Mouse (Mus musculus) adipocyte (in vitro differentiated cells): ENCODE data around the gene Ints14.
"Not testable (repeated sequence)": the region's sequence is repeated elsewhere in the genome, so short reads cannot be mapped to it uniquely, and the experiment has no call there.

Source experiments
- DNase-seq: peaks from one replicate; pipeline ENCODE4 v3.0.0-alpha.2; 2016; ENCODE audit warnings: low spot score

Gene Ints14

GRCm38 (mm10) chr9:65019146-65019545 lies 58.4 kb downstream of the Ints14 start:
- DNase-seq = no peak

DNA sequence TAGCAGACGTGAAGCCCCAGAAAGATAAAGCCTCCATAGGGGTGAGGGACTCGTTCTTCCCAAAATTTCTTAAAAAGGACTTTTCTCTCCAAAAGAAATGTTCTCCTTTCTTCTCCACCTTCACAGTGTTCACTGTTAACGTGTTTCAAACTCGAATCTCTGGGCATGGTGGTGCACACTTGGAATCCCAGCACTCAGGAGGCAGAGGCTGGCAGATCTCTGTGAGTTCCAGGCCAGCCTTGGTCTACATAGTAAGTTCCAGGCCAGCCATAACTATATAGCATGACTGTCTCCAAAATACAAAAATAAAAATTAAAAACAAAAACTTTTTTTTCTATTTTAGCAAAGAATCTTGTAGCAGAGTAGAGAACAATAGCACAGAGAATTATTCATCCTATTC lies 59.4 kb downstream of the Ints14 start:
- DNase-seq = no peak

GRCm38 (mm10) chr9:65020991-65021886 lies 60.5 kb downstream of the Ints14 start, which contains the start of gene Hacd3:
Gene Hacd3 (minus strand): TSS chr9:65021693.
- DNase-seq = peak; percentile 89

GRCm38 (mm10) chr9:65021887-65022579 lies 61.3 kb downstream of the Ints14 start:
- no peak for DNase-seq

- DNase-seq = no peak
Measured at GRCm38 (mm10) chr9:65022580-65023135, 62.0 kb downstream of the Ints14 start.

DNA sequence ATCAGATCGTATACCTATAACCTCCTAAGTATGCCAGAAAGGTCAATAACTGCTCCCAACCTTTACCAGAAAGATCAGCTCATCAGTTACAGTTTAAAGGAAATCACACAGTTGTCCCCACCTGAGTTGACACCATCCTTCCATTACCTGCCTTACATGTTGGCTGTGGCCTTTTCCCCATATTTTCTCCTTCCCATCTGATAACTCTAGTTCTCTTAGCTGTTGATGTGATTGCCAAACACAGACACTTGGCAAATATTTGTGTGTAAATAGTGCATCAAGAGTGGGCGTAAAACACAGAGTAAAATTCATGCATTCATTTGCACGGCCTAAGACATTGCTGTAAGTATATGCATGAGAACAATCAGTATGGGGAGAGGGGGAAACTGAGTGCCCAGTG lies 62.7 kb downstream of the Ints14 start:
- no peak for DNase-seq

- no peak for DNase-seq
Measured at GRCm38 (mm10) chr9:65027241-65027640, 66.5 kb downstream of the Ints14 start.

GRCm38 (mm10) chr9:65028313-65028712 lies 67.6 kb downstream of the Ints14 start:
- DNase-seq = no peak

DNA sequence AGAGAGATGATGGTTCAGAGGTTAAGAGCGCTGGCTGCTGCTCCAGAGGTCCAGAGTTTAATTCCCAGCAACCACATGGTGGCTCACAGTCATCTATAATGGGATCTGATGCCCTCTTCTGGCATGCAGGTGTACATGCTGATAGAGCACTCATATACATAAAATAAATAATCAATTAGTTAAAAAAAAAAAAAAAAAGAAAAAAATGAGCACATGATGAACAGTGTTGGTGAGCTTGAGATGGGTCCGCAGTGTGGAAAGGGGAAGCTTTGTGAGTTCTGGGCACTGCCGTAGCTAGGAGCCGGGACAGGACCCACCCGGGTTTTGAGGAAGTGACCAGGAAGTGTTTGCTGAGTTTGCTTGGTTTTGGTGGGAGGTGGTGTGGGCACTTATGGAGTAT lies 70.7 kb downstream of the Ints14 start:
- DNase-seq = not testable (repeated sequence)

DNA sequence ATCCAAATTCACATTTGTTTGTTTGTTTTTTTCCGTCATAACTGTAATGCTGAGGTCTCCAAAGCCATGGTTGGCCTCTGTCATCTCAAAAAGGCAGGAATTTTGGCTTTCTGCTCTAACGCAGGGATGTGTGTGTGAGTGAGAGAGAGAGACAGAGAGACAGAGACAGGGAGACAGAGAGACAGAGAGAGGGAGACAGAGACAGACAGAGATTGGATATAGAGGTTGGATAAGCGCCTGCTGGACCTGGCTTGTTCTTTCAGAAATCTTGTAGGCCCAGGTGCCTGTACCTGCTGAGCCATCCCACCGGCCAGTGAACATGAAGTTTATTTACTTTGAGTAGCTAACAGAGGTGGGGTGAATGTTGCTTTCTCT lies 71.2 kb downstream of the Ints14 start:
- DNase-seq = no peak

DNA sequence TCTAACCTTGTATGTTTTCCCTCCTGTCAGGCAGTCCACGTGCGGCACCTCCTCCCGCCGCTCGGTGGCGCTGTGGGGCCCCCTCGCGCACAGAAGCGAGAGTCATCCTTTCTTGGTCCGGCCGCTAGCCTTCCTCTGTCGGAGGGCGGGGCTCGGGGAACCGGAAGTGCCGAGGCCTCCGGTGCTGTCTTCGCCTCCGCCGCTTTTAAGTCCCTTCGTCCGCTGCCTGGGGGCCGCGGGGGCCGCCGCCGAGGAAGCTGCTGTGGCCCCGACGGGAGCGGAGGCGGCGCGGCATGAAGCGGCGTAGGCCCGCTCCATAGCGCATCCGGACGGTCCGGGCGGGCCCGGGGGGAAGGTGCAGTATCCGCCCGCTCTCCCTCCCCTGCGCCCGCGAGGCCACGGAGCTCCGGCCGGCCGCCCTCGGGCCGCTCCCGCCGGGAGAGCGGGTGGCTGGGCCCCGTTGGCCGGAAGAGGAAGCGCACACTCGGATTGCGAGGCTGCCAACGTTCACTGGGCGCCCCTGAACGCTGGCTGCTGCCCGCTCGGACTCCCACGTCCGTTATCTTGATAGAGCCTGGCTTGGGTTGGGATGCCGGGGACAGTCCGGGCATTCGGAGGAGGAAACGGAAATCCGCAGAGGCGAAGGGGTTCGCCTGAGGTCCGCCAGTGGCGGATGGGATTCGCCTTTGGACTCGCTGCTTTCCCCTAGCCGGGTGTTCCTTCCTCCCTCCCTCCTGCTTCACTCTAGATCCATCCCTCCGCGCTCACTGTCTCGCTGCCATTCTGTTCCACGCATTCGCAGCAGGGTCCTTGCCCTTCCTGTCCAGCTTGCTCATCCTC lies 71.8 kb downstream of the Ints14 start, which contains the start of gene Dpp8:
Dpp8 (plus strand) TSS at position 146 of the 840 bp plus-strand sequence.
- DNase-seq = peak; percentile 91

DNA sequence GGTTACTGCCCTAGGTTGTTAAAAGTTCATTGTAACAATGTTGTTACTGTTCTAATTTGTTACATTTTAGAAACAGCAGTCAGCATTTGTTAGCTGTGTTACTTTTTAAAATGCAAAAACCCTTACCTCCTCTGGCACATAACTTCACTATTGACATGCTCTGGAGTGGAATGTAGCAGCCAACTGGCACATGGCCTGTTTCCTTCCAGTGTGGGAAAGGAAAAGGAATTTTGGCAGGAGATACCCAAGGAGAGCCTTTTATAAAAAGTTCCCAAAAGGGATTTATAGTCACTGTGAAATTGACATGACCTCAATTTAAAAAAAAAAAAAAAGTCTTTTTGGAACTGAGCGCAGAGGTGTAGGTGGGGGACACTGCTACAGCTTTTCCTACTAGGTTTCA lies 75.8 kb downstream of the Ints14 start:
- peak; percentile 94 for DNase-seq
